Mouse (Mus musculus) CH12F3 (cell line): ENCODE measurements around the gene Fkbp9.
"Not testable (repeated sequence)": the region's sequence is repeated elsewhere in the genome, so short reads cannot be mapped to it uniquely, and the experiment has no call there.

Experiments
- in situ Hi-C: fragments of 300-500 bp; cut with MboI; formaldehyde crosslinking; loops from 2 replicates; pipeline ENCODE4 v1.14.3; 2020; ENCODE audit warnings: low sequenced_read_pairs

Gene Fkbp9

GRCm38 (mm10) chr6:56835532-56835931, 3.7 kb downstream of the Fkbp9 start:
- in situ Hi-C loops: no loop called here

DNA sequence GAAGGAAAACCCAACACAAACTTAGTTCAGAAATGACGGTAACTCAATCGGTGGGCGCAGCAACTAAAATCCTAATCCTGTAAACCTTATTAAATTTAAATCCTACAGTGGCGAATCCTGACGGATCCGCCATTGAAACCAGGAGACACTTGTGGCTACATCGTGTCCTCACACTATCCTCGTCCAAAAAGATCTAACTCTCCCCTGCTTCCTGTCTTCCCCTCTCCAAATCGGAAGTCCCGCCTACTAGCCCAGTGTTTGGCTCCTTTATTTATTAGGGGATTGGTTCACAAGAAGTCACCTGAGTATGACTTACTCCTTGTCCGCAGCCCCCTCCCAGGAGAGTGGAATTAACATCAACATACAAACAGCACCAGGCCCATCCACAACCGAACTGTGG, 5.3 kb downstream of the Fkbp9 start:
- in situ Hi-C loops: no loop called here

GRCm38 (mm10) chr6:56837621-56838020, 5.8 kb downstream of the Fkbp9 start:
- in situ Hi-C loops: no loop called here

DNA sequence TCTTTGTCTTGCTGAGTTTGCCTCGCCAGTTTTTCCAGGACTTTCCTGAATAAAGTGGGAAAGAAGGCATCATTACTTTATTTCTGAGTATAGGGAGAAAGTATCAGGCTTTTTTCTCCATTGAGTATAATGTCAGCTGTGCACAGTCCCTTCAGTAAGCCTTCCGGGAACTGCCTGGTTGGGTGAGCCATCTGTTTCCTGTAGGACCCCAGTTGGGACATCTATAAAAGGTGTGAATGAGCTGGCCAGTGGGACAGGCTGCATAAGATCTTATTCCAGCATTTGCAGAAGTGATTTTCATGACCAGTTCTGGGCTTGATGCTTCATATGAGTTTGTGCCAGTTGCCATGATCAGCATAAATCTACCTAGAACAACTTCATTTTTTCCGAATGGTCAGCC, 11.4 kb downstream of the Fkbp9 start:
- in situ Hi-C loops: no loop called here

- in situ Hi-C loops: no loop called here
Observed at GRCm38 (mm10) chr6:56844365-56844764, 12.5 kb downstream of the Fkbp9 start.

GRCm38 (mm10) chr6:56848974-56849373, 17.1 kb downstream of the Fkbp9 start:
- in situ Hi-C loops: no loop called here

DNA sequence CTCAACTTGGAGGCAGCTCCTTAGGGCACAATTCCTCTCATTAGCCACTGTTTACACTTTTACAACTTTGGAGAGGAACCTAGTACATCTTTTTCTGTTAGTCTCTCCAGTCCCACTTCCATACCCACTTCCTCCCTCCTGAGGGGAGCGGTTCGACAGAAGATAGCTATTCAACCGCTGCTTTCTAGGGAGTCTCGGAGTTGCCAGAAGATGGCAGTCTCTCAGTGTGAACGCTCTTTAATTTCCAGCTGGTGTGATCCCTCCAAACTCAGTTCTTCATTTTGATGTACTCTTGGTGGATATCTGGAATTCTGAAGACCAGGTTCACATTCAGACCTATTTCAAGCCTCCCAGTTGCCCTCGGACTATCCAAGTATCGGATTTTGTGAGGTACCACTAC, 18.5 kb downstream of the Fkbp9 start:
- in situ Hi-C loops: no loop called here

DNA sequence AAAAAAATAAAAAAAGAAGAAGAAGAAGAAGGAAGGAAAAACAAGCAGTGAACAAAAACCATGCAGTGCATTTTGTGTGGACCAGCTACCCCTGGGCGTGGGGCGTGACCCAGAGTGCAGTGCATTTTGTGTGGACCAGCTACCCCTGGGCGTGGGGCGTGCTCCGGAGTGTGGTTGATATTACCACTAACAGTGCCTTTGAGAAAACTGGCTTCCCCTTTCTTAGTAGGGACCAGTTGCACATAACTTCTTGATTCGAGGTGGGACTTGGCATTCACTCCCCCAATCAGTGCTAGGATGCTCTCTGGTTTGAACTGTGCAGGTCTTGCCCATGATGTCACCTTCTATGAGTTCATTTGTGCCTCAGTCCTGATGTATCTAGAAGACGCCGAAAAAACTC, 22.9 kb downstream of the Fkbp9 start:
- in situ Hi-C loops: no loop called here

- in situ Hi-C loops: no loop called here
Observed at GRCm38 (mm10) chr6:56856748-56857147, 24.9 kb downstream of the Fkbp9 start.

DNA sequence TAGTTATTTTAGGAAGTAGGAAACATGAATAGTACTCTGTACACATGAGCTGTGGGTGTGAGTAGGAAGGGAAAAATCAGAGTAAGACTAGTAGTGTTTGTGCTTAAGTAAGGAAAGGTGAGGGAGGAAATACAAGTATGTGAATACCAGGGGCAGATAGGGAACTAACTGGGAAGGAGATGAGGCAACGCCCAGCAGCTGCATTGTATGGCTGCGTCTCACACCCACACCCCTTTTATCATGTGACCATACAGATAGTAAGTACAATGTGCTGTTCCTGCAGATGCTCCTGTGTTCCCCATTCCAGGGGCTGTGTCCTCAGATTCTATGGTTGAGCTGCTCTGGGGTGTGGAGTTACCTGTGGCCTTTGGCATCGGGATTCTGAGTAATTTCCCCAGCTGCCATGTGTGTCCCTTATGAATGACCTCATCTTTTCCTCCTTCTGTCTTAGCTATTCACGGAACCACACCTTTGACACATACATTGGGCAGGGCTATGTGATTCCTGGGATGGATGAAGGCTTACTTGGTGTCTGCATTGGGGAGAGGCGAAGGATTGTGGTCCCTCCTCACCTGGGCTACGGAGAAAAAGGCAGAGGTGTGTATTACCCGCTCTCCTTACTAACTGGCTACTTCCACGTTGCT, 28.5 kb downstream of the Fkbp9 start:
- in situ Hi-C loops: no loop called here

DNA sequence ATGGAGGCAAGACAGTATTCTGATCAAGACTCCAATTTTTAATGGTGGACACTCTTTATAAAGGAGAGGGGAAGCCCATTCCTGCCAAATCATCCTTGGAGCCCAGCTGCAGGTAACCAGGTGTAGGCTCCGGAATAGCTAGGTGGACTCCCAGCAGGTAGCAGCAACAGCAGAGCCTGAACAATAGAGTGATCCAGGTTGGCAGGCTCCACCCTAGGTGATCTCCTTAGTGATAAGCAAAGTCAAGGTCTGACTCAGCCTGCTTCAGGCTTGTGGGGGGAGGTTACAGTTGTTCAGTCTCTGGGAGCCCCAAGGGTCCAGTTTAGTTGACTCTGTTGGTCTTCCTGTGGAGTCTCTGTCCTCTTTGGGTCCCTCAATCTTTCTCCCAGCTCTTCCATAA, 35.0 kb downstream of the Fkbp9 start:
- in situ Hi-C loops: not testable (repeated sequence)

GRCm38 (mm10) chr6:56868565-56868964, 36.7 kb downstream of the Fkbp9 start:
- in situ Hi-C loops: no loop called here

- in situ Hi-C loops: no loop called here
Observed at GRCm38 (mm10) chr6:56870027-56870426, 38.2 kb downstream of the Fkbp9 start.

DNA sequence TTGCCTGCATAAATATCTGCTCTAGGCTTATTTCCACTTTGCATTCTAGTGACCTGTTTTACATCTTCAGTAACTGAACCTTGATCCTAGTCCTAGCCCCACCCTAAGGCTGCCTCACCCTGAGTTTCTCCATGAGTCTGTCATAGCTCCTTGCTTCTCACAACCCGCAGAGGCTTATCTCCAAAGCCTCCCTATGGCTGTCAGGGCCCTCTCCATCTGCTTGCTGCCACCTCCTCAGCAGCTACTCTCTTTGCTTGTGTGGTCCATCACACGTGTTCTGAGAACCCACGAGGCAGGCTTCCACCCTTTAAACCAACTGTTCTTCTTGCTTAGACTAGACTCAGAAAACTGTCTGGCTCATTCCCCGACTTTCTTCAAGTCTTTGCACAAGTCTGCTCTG, 45.0 kb downstream of the Fkbp9 start:
- in situ Hi-C loops: no loop called here

GRCm38 (mm10) chr6:56877985-56878384, 46.1 kb downstream of the Fkbp9 start:
- in situ Hi-C loops: no loop called here

DNA sequence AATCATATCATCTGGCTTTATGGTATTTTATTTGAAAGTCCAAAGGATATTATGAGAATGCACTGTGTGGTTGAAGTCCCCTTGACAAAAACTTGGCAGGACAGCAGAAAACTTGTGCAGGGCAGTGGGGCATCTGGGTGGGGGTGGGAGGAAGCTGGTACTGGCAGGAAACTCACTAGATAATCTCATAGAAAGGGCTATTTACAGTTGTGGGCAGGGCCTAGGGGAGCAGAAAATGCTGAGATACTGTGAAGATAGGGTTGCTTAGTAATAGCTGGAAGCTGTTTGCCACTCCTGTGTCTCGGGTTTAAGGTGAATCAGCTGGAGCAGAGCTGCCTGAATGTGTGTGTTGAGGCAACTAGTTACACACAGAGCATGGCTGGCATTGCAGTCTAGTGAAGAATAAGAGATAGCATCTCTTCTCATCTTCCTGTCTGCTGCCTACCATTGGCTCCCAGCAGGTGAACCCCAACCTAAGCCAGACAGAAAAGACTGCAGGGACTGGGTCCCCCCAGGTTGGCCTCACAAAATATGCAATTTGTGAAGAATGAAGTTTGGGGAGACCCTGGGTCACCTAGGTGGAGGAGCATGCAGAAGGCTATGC, 47.6 kb downstream of the Fkbp9 start:
- in situ Hi-C loops: no loop called here

DNA sequence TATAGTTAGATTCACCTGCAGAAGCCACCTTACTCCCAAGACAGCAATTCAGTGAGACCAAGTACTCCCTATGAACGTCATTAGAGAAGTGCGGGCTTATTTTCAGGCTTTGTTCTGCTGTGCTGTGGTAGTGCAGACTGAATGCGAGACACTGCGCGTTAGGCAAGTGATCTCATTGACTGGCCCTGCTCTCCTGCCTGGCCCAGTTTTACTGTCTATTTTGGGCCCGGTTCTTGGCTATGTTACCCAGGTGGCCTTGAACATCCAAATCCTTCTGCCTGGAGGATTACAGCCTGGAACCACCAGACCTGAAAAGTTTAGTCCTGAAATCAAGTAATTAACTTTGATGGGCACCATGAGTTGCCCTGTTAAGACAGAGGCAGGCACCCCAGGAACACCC, 56.7 kb downstream of the Fkbp9 start:
- in situ Hi-C loops: no loop called here

GRCm38 (mm10) chr6:56890762-56891161, 58.9 kb downstream of the Fkbp9 start:
- in situ Hi-C loops: no loop called here

GRCm38 (mm10) chr6:56899601-56900000, 67.7 kb downstream of the Fkbp9 start:
- in situ Hi-C loops: no loop called here

DNA sequence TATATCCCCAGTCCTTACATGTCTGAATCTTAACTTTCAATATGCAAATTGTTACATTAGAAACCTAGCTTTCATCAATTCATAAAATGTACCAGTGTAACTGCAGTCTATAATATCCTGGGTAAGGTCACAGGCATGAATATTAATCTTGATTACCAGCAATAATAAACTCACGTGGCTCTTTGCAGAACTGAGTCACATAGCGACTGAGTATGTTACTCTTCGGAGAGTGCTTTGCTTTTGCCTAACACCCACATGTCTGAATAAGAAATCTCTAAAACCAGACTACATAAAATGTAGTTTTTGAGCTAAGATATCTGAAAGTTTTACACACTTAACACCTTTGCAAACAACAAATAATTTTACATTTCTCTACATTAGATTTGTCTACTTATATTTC, 69.5 kb downstream of the Fkbp9 start:
- in situ Hi-C loops: no loop called here

GRCm38 (mm10) chr6:56901824-56902386, 70.0 kb downstream of the Fkbp9 start:
- in situ Hi-C loops: no loop called here

- in situ Hi-C loops: no loop called here
Observed at GRCm38 (mm10) chr6:56902606-56903520, 71.0 kb downstream of the Fkbp9 start.
